Mouse (Mus musculus): ENCODE results near the gene Purb. TPM values are rescaled to one million over a fixed set of nuclear protein-coding genes. Genes with fewer than 3 reads are reported as not detected.

Purb gene
- total and polyA plus RNA-seq, 3 experiments = 19.3 to 45.2 (median 42.4) TPM

DNA sequence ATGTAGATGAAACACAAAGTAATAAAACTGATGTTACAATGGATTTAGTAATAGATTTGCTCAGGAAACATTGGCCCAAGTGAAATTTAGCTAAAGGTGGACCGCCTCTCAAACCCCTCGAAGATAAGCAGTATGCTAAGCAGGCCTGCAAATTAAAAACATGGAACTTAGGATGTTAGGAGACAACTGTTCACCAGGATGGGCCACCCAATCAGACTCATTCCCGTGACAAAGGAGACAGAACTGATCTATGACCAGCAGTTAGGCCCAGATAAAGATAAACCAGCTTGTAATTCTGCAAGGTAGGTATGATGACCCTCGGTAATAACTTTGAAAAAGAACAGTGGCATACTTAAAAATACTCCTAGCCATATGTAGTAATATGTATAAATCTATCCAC, 32.6 kb downstream of the Purb start:
- TF ChIP-seq ELF1 (IDR thresholded peaks at IDR 0.05; ENCODE audit: low read depth, low read length) = no peak
- no peak for TF ChIP-seq HCFC1 (IDR thresholded peaks at IDR 0.05; ENCODE audit: low read depth, low read length)
- no peak for TF ChIP-seq SIN3A (IDR thresholded peaks at IDR 0.05; ENCODE audit: low read length)
- no peak for TF ChIP-seq MXI1 (IDR thresholded peaks at IDR 0.05; ENCODE audit: low read depth, low read length)
- no peak for TF ChIP-seq E2F4 (IDR thresholded peaks at IDR 0.05; ENCODE audit: insufficient replicate concordance, low read depth, low read length)
- TF ChIP-seq UBTF (IDR thresholded peaks at IDR 0.05; ENCODE audit: low read depth, low read length) = no peak
- TF ChIP-seq ZC3H11A (IDR thresholded peaks at IDR 0.05; ENCODE audit: low read depth, low read length) = no peak
- TF ChIP-seq EP300 (IDR thresholded peaks at IDR 0.05; ENCODE audit: low read length) = no peak
- in situ Hi-C loops (cut with MboI; ENCODE audit: low pct_ligation_motif_present, low pct_unique_long_range_greater_than_20kb, low sequenced_read_pairs) (no loop called here), dilution Hi-C loops (cut with MboI; ENCODE audit: extremely low pct_ligation_motif_present, extremely low pct_unique_long_range_greater_than_20kb, low sequenced_read_pairs) (no loop called here)
- peaks cover 5 to 14% of the 10 kb centered on the region in 2 experiments; a peak in 3 of 4 replicates for H3K4me1 ChIP-seq (ENCODE audit: control insufficient read depth in 1 of 2, insufficient read depth in 2 of 2)
- no peak for DNase-seq (ENCODE audit: extremely low read depth)
- H3K36me3 ChIP-seq (replicated peaks in 1 of 2; ENCODE audit: control insufficient read depth in 1 of 2, insufficient read depth in 1 of 2, low read length in 1 of 2) = peaks cover 0 to 4% of the 10 kb centered on the region in 2 experiments
- peak overlapping the region; percentile 99 for H3K4me2 ChIP-seq (ENCODE audit: insufficient read depth, low read depth, poor library complexity, severe bottlenecking)
- peaks cover 19% of the 10 kb centered on the region for H3K27me3 ChIP-seq (replicated peaks)
- peaks cover 30% of the 10 kb centered on the region for H3K79me2 ChIP-seq (replicated peaks; ENCODE audit: control insufficient read depth, extremely low read depth, insufficient read depth, poor library complexity, severe bottlenecking)
- no peak overlapping the region for H3K27ac ChIP-seq (ENCODE audit: insufficient read depth, low read depth)
- peaks cover 2% of the 10 kb centered on the region for H3K9me3 ChIP-seq (replicated peaks; ENCODE audit: low read length)
- peak overlapping the region; percentile 66 to 88 (median 76) for H3K4me3 ChIP-seq (replicated peaks in 1 of 3; ENCODE audit: low read depth in 2 of 3, low read length in 2 of 3, poor library complexity in 1 of 3)
- H3K9ac ChIP-seq (ENCODE audit: insufficient read depth, low read depth) = peak overlapping the region; percentile 72

DNA sequence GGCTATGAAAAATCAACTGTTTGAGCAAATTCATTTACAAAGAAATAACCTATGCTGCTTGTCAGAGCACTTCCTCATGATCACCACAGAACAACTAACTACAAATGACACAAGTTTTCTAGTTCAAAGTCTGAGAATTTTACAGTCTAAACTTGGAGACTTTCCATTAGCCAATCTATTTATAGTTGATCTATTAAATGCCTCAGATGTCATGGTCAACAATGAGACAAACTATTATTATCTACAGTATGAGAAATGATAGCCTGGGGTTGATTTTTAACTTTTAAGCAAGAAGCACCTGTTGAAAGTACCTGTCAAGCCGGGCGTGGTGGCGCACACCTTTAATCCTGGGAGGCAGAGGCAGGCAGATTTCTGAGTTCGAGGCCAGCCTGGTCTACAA, 33.2 kb downstream of the Purb start:
- dilution Hi-C loops (cut with MboI; ENCODE audit: extremely low pct_ligation_motif_present, extremely low pct_unique_long_range_greater_than_20kb, low sequenced_read_pairs) = no loop called here
- Histone ChIP-seq H3K27ac (ENCODE audit: insufficient read depth, low read depth) (no peak overlapping the region), H3K4me2 (ENCODE audit: insufficient read depth, low read depth, poor library complexity, severe bottlenecking) (peak overlapping the region; percentile 55), H3K36me3 (replicated peaks in 1 of 2; ENCODE audit: control insufficient read depth in 1 of 2, insufficient read depth in 1 of 2, low read length in 1 of 2) (peaks cover 3 to 9% of the 10 kb centered on the region in 2 experiments), H3K9me3 (replicated peaks; ENCODE audit: low read length) (no peaks in the 10 kb centered on the region), H3K4me1 (ENCODE audit: control insufficient read depth in 1 of 2, insufficient read depth in 2 of 2) (peaks cover 4 to 14% of the 10 kb centered on the region in 2 experiments; a peak in 3 of 4 replicates), H3K79me2 (replicated peaks; ENCODE audit: control insufficient read depth, extremely low read depth, insufficient read depth, poor library complexity, severe bottlenecking) (peaks cover 30% of the 10 kb centered on the region), H3K27me3 (replicated peaks) (peaks cover 13% of the 10 kb centered on the region), H3K9ac (ENCODE audit: insufficient read depth, low read depth) (no peak overlapping the region), H3K4me3 (replicated peaks in 1 of 3; ENCODE audit: low read depth in 2 of 3, low read length in 2 of 3, poor library complexity in 1 of 3) (no peak overlapping the region)
- DNase-seq (ENCODE audit: extremely low read depth) = no peak
- TF ChIP-seq CHD2 (IDR thresholded peaks at IDR 0.05; ENCODE audit: low read length) = no peak
- no peak for TF ChIP-seq RAD21 (IDR thresholded peaks at IDR 0.05; ENCODE audit: low read depth, low read length)
- TF ChIP-seq E2F4 (IDR thresholded peaks at IDR 0.05; ENCODE audit: insufficient replicate concordance, low read depth, low read length) = no peak
- no peak for TF ChIP-seq MAFK (IDR thresholded peaks at IDR 0.05; ENCODE audit: insufficient replicate concordance, low read length)
- TF ChIP-seq JUND (conservative IDR thresholded peaks at IDR 0.05; ENCODE audit: low read depth, low read length) = no peak
- no peak for TF ChIP-seq ELF1 (IDR thresholded peaks at IDR 0.05; ENCODE audit: low read depth, low read length)
- no peak for TF ChIP-seq USF1 (IDR thresholded peaks at IDR 0.05; ENCODE audit: low read depth, low read length)
- TF ChIP-seq POLR2A (IDR thresholded peaks at IDR 0.05; ENCODE audit: low read depth, low read length) = no peak
- no peak for TF ChIP-seq CHD1 (IDR thresholded peaks at IDR 0.05; ENCODE audit: low read depth, low read length)
- no peak for TF ChIP-seq MAX (IDR thresholded peaks at IDR 0.05; ENCODE audit: low read length)
- TF ChIP-seq CTCF (conservative IDR thresholded peaks at IDR 0.05 in 1 of 2, IDR thresholded peaks at IDR 0.05 in 1 of 2; ENCODE audit: low read depth in 2 of 2, low read length in 2 of 2) = no peak
- no peak for TF ChIP-seq SMC3 (IDR thresholded peaks at IDR 0.05; ENCODE audit: low read depth, low read length)
- no peak for TF ChIP-seq RCOR1 (conservative IDR thresholded peaks at IDR 0.05; ENCODE audit: low read depth, low read length)
- TF ChIP-seq KAT2A (IDR thresholded peaks at IDR 0.05; ENCODE audit: insufficient replicate concordance, low read length) = no peak
- in situ Hi-C loops (cut with MboI; ENCODE audit: low pct_ligation_motif_present, low pct_unique_long_range_greater_than_20kb, low sequenced_read_pairs) = no loop called here
